In genomic region chr2:154916547-154916946, GRCm38 (mm10) we compare ENCODE assay signal across 8 mouse cellular contexts. TPM values are rescaled to one million over a fixed set of nuclear protein-coding genes. Genes with fewer than 3 reads are reported as not detected.
DNase-seq lines count a peak whose midpoint lies in the region; ATAC-seq and TF ChIP-seq lines count a peak whose summit lies in the region.

No protein-coding gene starts in this region.

- 12% methylated on average over 2 of the region's 2 CpGs for WGBS in kidney, adult 2 months
- 25% methylated on average over 2 of the region's 2 CpGs for WGBS in stomach, postnatal 0 days

- no peak overlapping the region for H3K4me3 ChIP-seq in kidney, adult 2 months (ENCODE audit: insufficient read depth, low read depth, low read length)
- H3K4me3 ChIP-seq in stomach, postnatal 0 days (ENCODE audit: low read depth, low read length): no peak overlapping the region

- no peaks in the 10 kb centered on the region for H3K27me3 ChIP-seq in kidney, adult 2 months (replicated peaks; ENCODE audit: control insufficient read depth, insufficient read depth, low read length)
- no peaks in the 10 kb centered on the region for H3K27me3 ChIP-seq in stomach, postnatal 0 days (ENCODE audit: control insufficient read depth, insufficient read depth, low read length)

- no peak for TF ChIP-seq EP300 in stomach, postnatal 0 days (optimal IDR thresholded peaks at IDR 0.05)

- TF ChIP-seq CTCF in kidney, adult 2 months (conservative IDR thresholded peaks at IDR 0.05; ENCODE audit: insufficient read depth, insufficient read length, low read depth, low read length): peak; percentile 62
- peak; percentile 75 for TF ChIP-seq CTCF in stomach, postnatal 0 days (IDR thresholded peaks at IDR 0.05; ENCODE audit: low read depth)

- H3K9me3 ChIP-seq in stomach, postnatal 0 days (ENCODE audit: control insufficient read depth, low read length): no peaks in the 10 kb centered on the region

- no peak for ATAC-seq in stomach, postnatal 0 days (ENCODE audit: low FRiP score, low TSS enrichment)

- no peaks in the 10 kb centered on the region for H3K4me1 ChIP-seq in kidney, adult 2 months (ENCODE audit: control insufficient read depth, insufficient read depth, low read length)
- no peaks in the 10 kb centered on the region for H3K4me1 ChIP-seq in stomach, postnatal 0 days (replicated peaks; ENCODE audit: control insufficient read depth, insufficient read depth)

- DNase-seq in kidney, adult 2 months: peak; percentile 33
- DNase-seq in kidney, adult 11 months: no peak
- peak; percentile 48 for DNase-seq in MEL-GATA-1-ER (ENCODE audit: extremely low read depth, low read depth)
- DNase-seq in c-Kit-positive CD71-positive TER-119-negative erythroid progenitor cells, embryonic 14.5 days (ENCODE audit: low read depth): peak; percentile 27
- DNase-seq in kidney, postnatal 36 days: peak; percentile 27 to 53
- DNase-seq in stomach, postnatal 0 days (ENCODE audit: low spot score): peak; percentile 27
- DNase-seq in cerebellum, adult 9-11 months: no peak
- DNase-seq in cerebellum, adult 11-12 months: no peak

- no peak overlapping the region for H3K27ac ChIP-seq in kidney, adult 2 months (ENCODE audit: insufficient read depth, low read depth, low read length)
- no peak overlapping the region for H3K27ac ChIP-seq in stomach, postnatal 0 days (replicated peaks)

- TF ChIP-seq POLR2A in kidney, adult 2 months (IDR thresholded peaks at IDR 0.05; ENCODE audit: low read depth, low read length): no peak

- H3K4me2 ChIP-seq in stomach, postnatal 0 days (replicated peaks; ENCODE audit: low read depth): no peak overlapping the region

- H3K36me3 ChIP-seq in kidney, adult 2 months (ENCODE audit: control insufficient read depth, insufficient read depth, low read length): no peaks in the 10 kb centered on the region
- H3K36me3 ChIP-seq in stomach, postnatal 0 days (ENCODE audit: control insufficient read depth, insufficient read depth, low read length): no peaks in the 10 kb centered on the region

- H3K9ac ChIP-seq in stomach, postnatal 0 days (ENCODE audit: low read length): no peak overlapping the region

RNA-seq across cellular contexts. Expression of gene Eif2s2, which starts 23.8 kb away (rescaled TPM):
- 9.9 and 15.2 TPM in 2 replicates for polyA plus RNA-seq in kidney, adult 2 months (2012; rRNA removed)
- 77.2 and 83.9 TPM in 2 replicates for polyA plus RNA-seq in stomach, postnatal 0 days (2015; fragmentation: Nextera tagmentation; extraction: Ambion mirVana)

Comparison
In these comparisons a context has a peak if more than half of its experiments do, and no peak if none do; other contexts are left out.
1. DNase-seq: peak in kidney, adult 2 months (single experiment), MEL-GATA-1-ER (single experiment), c-Kit-positive CD71-positive TER-119-negative erythroid progenitor cells, embryonic 14.5 days (single experiment), kidney, postnatal 36 days (2 of 2) and stomach, postnatal 0 days (single experiment); none in kidney, adult 11 months (single experiment), cerebellum, adult 9-11 months (single experiment) and cerebellum, adult 11-12 months (single experiment).